In the genomic region with DNA sequence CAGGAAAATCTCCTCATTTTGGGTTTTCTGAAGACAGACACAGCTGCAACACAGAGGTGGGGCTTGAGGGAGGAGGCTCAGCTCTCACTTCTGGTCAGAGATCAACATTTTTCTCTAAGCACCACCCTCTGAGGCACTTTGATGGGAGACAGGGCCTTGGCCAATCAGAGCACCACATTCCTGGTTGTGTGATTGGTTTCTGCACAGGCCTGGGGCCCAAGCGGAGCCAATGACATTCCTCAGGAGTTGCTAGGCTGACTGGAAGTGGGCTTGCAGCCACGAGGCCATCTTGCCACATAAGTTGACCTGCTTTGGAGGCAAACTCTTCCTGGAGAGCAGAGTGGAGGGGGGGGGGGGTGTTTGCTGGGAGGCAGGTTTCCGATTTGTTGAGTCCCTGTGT, we compare ENCODE assay signal across 8 mouse cellular contexts. TPM values are rescaled to one million over a fixed set of nuclear protein-coding genes. Genes with fewer than 3 reads are reported as not detected.
A peak's percentile ranks its signal among the peaks of the same experiment; 100 is the strongest.
DNase-seq lines count a peak whose midpoint lies in the region; ATAC-seq lines count a peak whose summit lies in the region.

No protein-coding gene starts in this region.

- no peak overlapping the region for H3K9ac ChIP-seq in hindbrain, embryonic 11.5 days (ENCODE audit: low read depth, low read length)
- H3K9ac ChIP-seq in hindbrain, embryonic 13.5 days = no peak overlapping the region
- H3K9ac ChIP-seq in kidney, embryonic 16.5 days (replicated peaks; ENCODE audit: low read length) = peak overlapping the region; percentile 14; the same call in 1 of the 2 replicates

- 51% methylated on average over 3 of the region's 3 CpGs for WGBS in hindbrain, embryonic 11.5 days
- 49% methylated on average over 3 of the region's 3 CpGs for WGBS in hindbrain, embryonic 13.5 days
- whole genome bisulfite sequencing in kidney, embryonic 16.5 days = 30% methylated on average over 3 of the region's 3 CpGs

- no peaks in the 10 kb centered on the region for H3K36me3 ChIP-seq in hindbrain, embryonic 11.5 days (ENCODE audit: control insufficient read depth, insufficient read depth, low read length)
- no peaks in the 10 kb centered on the region for H3K36me3 ChIP-seq in hindbrain, embryonic 13.5 days
- H3K36me3 ChIP-seq in kidney, embryonic 16.5 days (ENCODE audit: insufficient read depth, low read length) = no peaks in the 10 kb centered on the region

- H3K27me3 ChIP-seq in hindbrain, embryonic 11.5 days (ENCODE audit: control insufficient read depth, insufficient read depth, low read length) = no peaks in the 10 kb centered on the region
- 0 out of 2 replicates have a peak, but pooled peaks cover 5% of the 10 kb centered on the region for H3K27me3 ChIP-seq in hindbrain, embryonic 13.5 days
- no peaks in the 10 kb centered on the region for H3K27me3 ChIP-seq in kidney, embryonic 16.5 days (ENCODE audit: insufficient read depth, low read length)

- peak; percentile 41 for DNase-seq in hindbrain, embryonic 11.5 days (ENCODE audit: low spot score)
- peak; percentile 75 for DNase-seq in brain, adult 2 months (ENCODE audit: low read depth, low spot score)
- peak; percentile 41 to 53 for DNase-seq in gastrocnemius, postnatal 36 days
- DNase-seq in lung, postnatal 10 days = peak; percentile 90
- no peak for DNase-seq in frontal cortex, adult 2 months (ENCODE audit: extremely low spot score in 1 of 2, low spot score in 1 of 2)

- no peak overlapping the region for H3K4me2 ChIP-seq in hindbrain, embryonic 11.5 days (replicated peaks; ENCODE audit: low read depth, low read length)
- H3K4me2 ChIP-seq in hindbrain, embryonic 13.5 days = no peak overlapping the region
- H3K4me2 ChIP-seq in kidney, embryonic 16.5 days (replicated peaks; ENCODE audit: low read depth, low read length) = no peak overlapping the region

- no peaks in the 10 kb centered on the region for H3K9me3 ChIP-seq in hindbrain, embryonic 11.5 days (ENCODE audit: control insufficient read depth, low read length)
- no peaks in the 10 kb centered on the region for H3K9me3 ChIP-seq in hindbrain, embryonic 13.5 days
- H3K9me3 ChIP-seq in kidney, embryonic 16.5 days (ENCODE audit: low read length) = no peaks in the 10 kb centered on the region

- no peak overlapping the region for H3K4me3 ChIP-seq in hindbrain, embryonic 11.5 days (ENCODE audit: low read depth, low read length)
- no peak overlapping the region for H3K4me3 ChIP-seq in hindbrain, embryonic 13.5 days
- H3K4me3 ChIP-seq in kidney, embryonic 16.5 days (ENCODE audit: low read length) = no peak overlapping the region

- ATAC-seq in hindbrain, embryonic 11.5 days (ENCODE audit: low FRiP score) = peak; percentile 17; the same call in 1 of the 2 replicates
- no peak for ATAC-seq in hindbrain, embryonic 13.5 days (ENCODE audit: low FRiP score)
- peak; percentile 80 for ATAC-seq in kidney, embryonic 16.5 days (ENCODE audit: low FRiP score, low TSS enrichment)
- no peak for ATAC-seq in erythroblast, adult 5-6 weeks (replicated peaks; ENCODE audit: low FRiP score, poor library complexity, severe bottlenecking)

- no peaks in the 10 kb centered on the region for H3K4me1 ChIP-seq in hindbrain, embryonic 11.5 days (replicated peaks; ENCODE audit: control insufficient read depth, insufficient read depth, low read length)
- peaks cover 8% of the 10 kb centered on the region for H3K4me1 ChIP-seq in hindbrain, embryonic 13.5 days (replicated peaks)
- peaks cover 12% of the 10 kb centered on the region for H3K4me1 ChIP-seq in kidney, embryonic 16.5 days (ENCODE audit: insufficient read depth, low read length)

- intact Hi-C loops in gastrocnemius, postnatal 36 days (cut with DNase I) = no loop called here

- H3K27ac ChIP-seq in hindbrain, embryonic 11.5 days (ENCODE audit: low read depth, low read length) = no peak overlapping the region
- H3K27ac ChIP-seq in hindbrain, embryonic 13.5 days = no peak overlapping the region
- peak overlapping the region; percentile 83 for H3K27ac ChIP-seq in kidney, embryonic 16.5 days (ENCODE audit: low read length)

RNA-seq across cellular contexts. Expression of a gene that starts 4.7 kb away (rescaled TPM):
- polyA plus RNA-seq in hindbrain, embryonic 11.5 days (2014; fragmentation: Nextera tagmentation; extraction: Ambion mirVana) = 56.6 and 60.5 TPM in 2 replicates
- polyA plus RNA-seq in hindbrain, embryonic 13.5 days (2015; fragmentation: Nextera tagmentation; extraction: Ambion mirVana) = 15.9 and 16.1 TPM in 2 replicates
- total RNA-seq in gastrocnemius, postnatal 36 days (2021) = 1 to 10 TPM in 1 of 2 experiments, under 1 TPM in 1; 0.49 to 1.5 TPM
- polyA plus RNA-seq in kidney, embryonic 16.5 days (2015; fragmentation: Nextera tagmentation; extraction: Ambion mirVana) = 59.9 and 63.7 TPM in 2 replicates
- total RNA-seq in erythroblast, adult 5-6 weeks (2015; ENCODE audit: low replicate concordance) = 18.8 and 62.1 TPM in 2 replicates
- total RNA-seq in erythroblast, adult 5-6 weeks (2017; ENCODE audit: low replicate concordance) = 50.2 and 65.5 TPM in 2 replicates
- 15.8 and 19.0 TPM in 2 replicates for polyA plus RNA-seq in frontal cortex, adult 2 months (2012; rRNA removed)

Comparison
In these comparisons a context has a peak if more than half of its experiments do, and no peak if none do; other contexts are left out.
1. ATAC-seq: peak in hindbrain, embryonic 11.5 days (single experiment) and kidney, embryonic 16.5 days (single experiment); none in hindbrain, embryonic 13.5 days (single experiment) and erythroblast, adult 5-6 weeks (single experiment).
2. DNase-seq: peak in hindbrain, embryonic 11.5 days (single experiment), brain, adult 2 months (single experiment), gastrocnemius, postnatal 36 days (2 of 2) and lung, postnatal 10 days (single experiment); none in frontal cortex, adult 2 months (0 of 2).